Mouse (Mus musculus) spleen, postnatal 36 days (tissue): ENCODE data around the gene Cenps.

Source experiments
- DNase-seq, 2 experiments: peaks; one replicate each; pipeline ENCODE4 v3.0.0; 2022; ENCODE audit warnings: low spot score in 2 of 2, mixed read lengths in 1 of 2

Gene Cenps

DNA sequence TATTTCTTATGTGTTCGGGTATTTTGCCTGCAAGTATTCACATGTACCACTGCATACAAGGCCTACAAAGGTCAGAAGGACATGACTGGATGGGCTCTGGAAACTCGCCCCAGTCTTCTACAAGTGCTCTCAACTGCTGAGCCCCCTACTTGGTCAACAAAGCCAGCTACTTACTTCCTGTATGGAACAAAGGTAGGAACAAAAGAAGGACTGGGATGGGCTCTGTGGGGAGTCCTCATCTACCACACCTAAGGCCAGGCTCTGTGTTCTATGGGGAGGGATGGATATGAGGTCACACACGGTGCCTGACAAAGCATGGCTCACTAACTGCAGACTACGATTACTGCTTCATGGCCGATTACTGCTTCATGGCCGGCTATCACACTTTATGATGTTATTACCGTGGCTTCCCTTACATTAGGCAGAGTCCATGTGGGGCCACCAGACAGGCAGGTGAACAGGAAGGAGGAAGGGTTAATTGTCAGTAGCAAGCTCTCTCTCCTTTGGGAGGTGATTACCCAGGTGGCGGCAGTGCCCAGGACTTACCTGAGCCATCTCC, 20.1 kb upstream of the Cenps start:
- DNase-seq: no peak

DNA sequence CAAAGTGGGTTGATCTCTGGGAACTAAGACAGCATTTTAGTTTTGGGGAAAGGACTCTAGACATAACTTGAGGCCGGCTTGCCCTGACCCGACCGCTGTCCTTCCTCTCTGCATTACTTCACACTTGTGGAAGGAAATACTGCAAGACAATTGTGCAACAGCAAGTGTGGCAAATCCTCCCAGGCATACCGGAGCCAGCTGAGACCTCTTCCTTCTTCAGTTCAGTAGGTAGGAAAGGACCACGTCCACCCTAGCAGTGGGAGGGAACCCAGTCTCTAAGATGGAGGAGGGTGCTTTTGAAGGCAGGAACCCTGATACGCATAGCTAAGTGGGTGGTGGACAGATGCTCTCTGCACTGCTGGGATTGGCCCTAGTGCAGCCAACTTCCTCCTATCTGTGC, 18.3 kb upstream of the Cenps start:
- peak in 1 of 2 experiments; percentile 53 for DNase-seq

DNA sequence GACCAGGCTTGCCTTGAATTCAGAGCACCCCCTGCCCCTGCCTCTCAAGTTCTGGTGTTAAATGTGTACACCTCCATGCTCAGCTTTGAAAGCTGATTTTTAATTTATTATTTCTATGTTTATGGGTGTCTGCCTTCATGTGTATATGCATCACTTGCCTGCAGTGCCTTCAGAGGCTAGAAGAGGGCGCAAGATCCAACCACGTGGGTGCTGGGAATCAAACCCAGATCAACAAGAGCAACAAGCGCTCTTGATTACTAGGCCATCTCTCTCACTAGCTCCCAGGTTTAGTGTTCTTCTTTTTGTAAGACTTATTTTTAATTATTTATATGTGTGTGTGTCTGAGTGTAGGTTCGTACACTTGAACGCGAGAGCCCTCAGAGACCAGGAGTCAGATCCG, 17.4 kb upstream of the Cenps start:
- DNase-seq: no peak

DNA sequence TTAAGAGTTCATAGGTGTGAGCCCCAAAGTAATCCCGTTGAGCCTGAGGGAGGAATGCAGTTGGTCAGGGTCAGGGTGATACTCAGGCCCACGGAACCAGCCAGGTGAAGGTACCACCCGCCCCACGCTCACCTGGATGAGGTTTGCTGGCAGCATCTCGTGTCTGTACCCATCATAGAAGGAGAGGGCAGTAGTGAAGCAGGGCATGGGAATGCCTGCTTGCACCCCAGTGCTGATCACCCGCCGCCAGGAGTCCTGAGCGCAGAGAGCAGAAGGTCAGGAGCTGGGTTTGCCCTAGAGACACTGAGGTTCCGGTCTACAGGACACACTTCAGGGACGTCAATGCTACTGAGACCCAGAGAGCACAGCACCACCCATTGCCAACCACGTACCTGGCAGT, 13.3 kb upstream of the Cenps start:
- DNase-seq: no peak

DNA sequence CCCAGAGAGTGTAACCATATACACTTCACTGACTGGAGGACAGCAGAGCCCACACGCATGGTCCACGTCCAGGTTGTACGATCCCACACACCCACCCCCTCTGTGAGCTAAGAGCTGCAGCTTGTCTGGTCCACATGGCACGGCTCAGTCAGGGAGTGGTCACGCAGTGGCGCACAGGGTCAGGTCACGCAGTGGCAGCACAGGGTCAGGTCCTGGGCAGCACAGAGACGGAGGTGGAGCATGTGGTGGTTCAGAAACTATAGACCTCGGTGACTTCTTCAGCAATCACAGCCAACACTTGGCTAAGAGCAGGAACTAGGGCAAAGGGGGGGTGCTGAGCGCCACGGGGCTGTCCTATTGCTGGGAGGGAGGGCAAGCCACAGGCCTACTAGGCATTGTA, 12.8 kb upstream of the Cenps start:
- DNase-seq: no peak

DNA sequence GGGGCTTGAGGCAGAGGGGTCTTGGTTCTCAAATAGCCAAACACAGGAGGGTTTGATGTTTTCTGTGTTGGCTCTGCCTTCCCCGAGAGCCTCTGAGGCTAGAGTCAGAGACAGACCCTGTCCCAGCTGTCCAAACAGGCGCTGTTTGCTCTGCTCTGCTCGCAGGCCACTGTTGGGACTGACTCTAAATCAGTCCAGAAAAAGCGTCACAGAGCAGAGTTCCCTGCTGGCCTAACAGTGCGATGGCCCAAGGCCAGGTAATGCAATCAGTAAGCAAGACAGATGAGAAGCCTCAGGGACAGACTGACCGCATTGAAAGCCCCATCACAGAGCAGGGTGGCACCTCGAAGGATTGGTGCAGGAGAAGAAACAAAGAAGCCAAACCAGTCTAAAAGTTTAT, 12.2 kb upstream of the Cenps start:
- DNase-seq: no peak

DNA sequence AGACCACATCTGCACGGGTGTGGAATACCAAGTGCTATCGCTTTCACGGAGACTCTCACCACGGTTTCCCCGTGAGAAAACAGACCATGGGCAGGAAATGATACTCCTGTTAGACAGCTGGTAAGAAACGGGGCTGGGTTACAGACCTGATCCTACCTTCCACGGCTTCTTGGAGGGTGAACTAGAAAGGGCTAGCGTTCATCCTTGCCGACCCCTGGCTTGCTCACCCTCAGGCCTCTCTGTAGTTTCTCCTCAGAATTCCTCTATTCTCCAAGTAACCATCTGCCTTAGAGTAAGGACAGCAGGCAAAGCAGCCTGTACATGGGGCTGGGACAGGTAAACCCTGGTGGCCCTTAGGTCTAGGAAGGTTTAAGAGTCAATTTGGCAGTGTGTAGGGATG, 11.8 kb upstream of the Cenps start:
- DNase-seq: no peak

DNA sequence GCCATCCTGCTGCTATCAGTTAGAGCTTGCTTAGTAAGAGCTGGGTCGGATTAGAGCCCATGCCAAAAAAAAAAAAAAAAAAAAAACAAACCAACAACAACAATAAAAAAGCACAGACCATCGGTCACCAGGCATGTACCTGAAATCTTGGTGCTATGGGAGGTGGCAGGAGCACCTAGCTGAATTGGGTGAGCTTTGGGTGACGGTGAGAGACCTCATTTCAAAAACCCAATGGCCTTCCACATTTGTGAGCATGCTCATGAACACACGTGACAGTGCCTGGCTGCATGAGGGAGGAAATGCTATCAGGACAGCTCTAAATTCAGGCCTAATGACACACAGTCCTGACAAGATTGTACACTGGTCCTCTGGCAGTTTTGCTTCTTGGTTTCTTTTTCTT, 10.7 kb upstream of the Cenps start:
- DNase-seq: no peak

DNA sequence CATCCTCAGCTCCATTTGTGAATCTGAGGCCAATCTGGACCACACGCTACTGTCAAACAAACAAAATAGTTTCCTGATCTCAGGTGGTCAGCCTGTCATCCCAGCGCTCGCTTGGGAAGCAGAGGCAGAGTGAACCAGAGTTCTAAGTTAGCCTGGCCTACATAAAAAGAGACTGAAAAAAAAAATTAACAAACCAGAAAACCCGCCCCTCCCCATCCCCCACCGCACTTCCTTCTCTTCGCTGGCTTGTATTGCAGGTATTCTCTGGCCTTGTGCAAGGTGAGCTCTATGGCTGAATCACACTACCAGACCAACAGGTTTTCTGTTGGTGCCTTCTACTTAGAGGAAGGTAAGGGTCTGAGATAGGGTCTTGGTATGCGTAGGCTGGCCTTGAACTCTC, 10.1 kb upstream of the Cenps start:
- no peak for DNase-seq

DNA sequence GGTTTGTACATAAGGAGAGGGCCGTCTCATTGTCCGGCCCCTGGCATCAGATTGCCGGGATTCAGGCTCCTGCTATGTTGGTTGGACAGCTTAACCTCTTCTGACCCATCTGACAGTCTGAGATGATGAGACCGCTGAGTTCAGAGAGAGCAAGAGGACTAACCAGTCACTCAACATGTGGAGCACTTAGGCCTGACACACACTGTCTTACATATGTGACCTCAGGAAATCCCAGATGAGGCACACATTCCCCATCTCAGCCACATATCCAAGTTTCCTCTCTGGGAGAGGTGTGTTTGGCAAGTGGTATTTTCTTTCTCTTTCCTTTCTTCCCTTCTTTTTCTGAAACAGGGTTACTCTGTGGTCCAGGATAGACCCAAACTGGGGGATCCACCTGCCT, 7.7 kb upstream of the Cenps start:
- DNase-seq: no peak

DNA sequence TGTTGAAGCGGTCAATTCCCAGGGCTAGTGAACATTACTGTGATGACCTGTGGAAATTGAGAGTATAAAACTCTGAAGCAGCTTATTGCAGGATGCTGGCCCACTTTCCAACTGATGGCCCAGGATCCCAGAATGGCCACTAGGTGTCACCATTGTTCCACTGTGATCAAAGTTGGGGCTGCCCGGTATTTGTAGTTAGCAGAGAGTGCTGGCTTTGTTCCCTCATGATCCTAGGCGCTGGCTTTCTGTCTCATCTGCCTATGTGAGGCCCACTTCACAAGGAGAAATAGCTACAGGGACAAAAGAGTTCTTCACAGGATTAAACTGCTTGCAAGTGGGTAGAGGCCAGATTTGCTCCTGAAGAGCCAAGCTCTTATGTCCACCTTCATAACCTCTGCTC, 7.0 kb upstream of the Cenps start:
- DNase-seq: peak; percentile 64 to 70

DNA sequence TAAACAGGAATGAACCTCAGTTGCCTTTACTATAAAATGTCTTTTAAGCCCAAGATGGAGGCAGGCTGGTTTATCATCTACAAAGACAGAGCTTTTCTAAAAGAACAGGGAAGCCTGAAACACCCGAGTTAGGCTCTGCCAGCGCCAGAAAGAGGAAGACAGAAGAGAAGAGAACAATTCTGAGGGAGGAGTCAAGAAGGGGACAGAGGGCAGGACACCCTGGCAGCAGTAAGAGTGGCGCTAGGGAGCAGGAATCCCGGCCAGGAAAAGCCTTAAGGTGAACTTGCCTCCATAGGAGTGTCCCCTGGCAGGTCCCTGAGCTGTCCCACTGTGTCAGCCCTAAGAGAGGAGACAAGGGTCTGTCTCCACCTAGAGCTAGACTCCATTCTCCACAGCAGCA, 6.2 kb upstream of the Cenps start:
- DNase-seq: no peak

DNA sequence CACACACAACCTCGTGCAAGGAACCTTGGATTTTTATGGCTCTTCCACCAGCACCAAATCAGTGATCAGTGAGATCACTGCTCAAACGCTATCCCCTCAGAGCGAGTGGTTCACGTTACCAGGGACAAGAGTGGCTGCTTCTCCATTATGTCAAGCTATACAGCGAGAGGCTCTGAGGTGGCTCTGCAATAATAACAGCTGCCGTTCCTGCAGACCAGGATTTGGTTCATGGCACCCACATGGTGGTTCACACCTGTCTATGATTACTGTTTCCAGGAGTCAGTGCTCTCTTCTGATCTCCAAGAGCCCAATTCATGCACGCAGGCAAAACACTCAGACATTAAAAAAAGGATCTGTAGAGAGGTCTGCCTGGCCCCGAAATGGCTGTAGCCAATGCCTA, 1.1 kb upstream of the Cenps start:
- DNase-seq: no peak

DNA sequence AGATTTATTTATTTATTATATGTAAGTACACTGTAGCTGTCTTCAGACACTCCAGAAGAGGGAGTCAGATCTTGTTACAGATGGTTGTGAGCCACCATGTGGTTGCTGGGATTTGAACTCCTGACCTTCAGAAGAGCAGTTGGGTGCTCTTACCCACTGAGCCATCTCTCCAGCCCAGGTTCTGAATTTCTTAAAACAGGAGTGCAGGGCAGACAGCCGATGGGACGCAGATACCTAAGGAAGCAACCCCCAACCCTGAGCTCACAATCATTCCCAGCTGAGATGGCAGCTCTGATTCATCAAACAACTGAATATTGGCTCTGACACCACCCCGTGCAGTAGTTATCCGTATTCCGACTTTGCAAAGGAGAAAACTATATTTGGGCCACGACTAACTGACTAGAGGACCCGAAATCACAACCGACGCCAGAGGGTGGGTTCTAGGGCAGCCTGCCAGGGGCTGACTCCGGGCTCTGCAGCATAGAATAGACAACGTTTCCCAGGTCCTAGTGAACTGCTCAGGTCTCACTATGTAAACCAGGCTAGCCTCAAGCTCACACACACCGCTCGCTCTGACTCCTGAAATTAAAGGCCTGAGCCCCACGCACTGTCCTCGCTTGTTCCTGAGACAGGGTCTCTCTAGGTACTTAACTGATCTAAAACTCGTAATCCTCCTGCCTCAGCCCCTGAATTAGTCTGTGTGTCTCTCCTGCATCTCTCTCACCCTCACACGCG, 1.1 kb downstream of the Cenps start:
- DNase-seq: no peak

DNA sequence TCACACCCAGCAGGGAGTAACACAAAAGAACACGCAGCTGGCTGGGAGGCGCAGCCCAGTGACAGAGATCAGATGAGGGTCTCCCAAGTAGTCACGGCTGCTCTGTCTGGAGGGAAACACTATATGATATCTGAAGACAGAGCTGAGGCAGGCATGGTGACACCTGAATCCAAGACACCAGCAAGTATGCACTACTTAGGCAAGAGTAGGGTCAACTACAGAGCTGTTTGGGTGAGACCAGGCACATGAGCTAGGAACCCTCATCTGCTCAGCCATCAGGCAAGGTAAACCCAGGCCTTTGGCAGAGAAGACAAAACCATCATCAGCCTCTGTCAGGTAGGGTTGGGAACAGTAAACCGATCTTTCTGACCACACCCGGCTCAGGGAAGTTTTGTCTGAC, 4.0 kb downstream of the Cenps start:
- no peak for DNase-seq

DNA sequence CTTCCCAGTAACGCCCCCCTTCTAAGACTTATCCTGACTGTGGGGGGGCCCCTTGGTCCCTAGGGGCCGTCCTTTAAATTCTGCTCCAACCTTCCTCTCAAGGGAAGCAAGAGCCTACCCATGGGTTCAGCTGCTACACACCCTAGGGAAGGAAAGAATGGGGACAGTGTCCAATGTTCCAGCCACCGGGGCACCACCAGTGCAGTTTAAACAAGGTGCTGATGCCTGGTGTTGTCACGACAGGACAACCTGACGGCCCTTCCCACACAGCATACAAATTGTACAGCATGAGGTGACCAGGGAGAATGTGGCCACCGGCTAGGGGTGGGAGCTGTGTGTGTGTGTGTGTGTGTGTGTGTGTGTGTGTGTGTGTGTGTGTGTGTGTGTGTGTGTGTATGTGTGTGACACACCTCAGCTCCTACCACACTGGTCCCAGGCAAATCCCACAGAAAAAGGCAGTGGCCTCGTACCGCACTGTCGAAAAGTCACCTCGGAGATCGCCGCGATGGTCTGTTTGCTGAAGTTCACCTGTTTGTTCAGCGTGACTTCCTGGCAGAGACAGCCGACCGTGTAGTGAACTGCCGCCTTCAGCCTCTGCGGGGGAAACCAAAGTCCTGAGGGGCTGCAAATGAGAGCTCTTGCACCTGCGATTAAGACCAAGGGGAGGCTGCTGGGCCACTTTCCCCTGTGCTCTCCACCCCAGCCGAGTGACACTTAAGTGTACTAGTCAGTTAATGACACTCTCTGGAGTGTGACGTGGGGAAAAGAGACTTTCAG, 5.5 kb downstream of the Cenps start:
- peak; percentile 81 to 85 for DNase-seq

DNA sequence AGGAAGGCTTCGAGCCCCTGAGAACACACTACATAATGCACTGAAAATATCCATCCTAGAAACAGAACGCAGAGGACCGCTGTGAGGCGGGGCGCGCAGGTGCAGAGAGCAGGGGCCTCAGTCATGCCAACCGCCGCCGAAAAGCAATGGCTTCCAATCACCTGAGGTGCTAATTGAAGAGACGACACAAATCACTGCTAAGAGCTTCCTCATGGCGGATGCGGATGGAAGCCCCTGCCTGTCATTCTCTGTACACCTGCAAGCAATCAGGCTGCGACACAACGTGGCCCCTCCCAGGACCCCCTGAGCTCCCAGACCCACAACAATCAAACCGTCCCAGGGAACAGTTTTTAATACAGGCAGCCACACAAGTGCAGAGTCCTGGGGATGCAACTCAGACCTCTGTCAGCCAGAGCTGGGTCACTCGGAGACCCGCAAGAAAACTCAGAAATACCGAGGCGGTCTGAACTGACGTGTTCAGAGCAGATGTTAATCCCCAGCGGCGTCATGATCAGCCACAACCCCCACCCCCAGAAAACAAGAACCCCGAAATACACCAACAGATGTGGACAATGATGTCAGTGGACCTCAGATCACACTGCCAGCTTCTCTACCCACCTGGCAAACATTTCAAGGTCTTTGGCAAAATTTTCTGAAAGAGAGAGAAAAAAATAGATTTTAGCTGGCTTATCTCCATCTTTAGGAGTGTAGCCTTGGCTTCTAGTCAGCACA, 6.2 kb downstream of the Cenps start:
- no peak for DNase-seq

DNA sequence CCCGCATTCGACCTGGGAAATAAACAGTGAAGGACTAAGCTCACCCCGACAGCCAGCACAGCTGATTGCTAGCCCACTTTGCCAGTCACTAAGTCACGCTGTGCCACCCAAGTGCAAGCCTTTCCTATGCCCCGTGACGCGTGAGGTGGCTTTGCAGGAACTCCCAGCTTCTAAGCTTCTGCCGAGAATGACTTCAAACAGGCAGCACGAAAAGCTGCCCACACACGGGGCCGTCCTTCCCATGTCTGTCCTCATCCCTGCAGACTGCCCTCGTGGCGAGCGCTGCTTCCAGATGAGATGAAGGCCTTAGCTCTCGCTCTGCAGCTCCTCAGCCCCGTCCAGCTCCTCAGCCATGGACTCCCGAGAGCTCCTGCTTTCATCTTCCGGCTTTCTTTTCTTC, 9.0 kb downstream of the Cenps start:
- DNase-seq: no peak

DNA sequence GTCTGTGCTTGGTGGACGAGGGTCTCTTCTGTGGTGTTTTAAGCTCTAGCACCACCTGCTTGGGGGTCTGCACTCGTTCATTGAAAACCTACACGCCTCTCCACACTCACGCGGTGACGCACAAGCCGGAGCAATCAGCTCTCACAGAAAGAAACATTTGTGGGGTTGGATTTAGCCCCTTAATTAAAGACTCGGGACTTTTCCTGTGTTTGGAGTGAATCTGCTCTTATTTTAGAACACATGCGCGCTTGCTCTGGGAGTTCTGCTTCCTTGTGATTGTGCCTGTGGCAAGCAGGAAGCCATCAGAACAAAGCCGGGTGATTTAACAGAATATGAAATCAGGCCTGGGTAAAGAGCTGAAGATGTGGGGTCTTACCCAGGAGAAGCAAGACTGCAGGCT, 10.8 kb downstream of the Cenps start, which contains the start of gene Cort:
Gene Cort (minus strand): TSS at position 101 of the 400 bp plus-strand sequence.
- DNase-seq: no peak

DNA sequence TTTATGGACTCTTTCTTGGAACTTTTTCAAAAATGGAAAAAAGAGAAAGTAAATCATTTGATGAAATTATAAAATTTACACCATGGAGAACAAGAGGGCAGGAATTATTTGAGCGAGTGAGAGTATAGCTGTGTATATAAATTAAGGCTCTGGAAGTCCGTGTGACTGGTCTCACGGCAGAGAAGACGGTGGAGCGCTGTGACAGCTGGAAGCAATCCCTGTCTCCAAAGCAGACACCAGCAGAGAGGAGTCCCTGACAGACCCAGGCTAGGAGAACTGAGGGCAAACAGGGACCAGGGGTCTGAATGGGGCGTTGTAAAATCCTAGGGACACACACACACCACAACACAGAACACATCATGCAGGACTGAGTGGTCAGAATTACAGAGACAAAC, 11.3 kb downstream of the Cenps start:
- no peak for DNase-seq

DNA sequence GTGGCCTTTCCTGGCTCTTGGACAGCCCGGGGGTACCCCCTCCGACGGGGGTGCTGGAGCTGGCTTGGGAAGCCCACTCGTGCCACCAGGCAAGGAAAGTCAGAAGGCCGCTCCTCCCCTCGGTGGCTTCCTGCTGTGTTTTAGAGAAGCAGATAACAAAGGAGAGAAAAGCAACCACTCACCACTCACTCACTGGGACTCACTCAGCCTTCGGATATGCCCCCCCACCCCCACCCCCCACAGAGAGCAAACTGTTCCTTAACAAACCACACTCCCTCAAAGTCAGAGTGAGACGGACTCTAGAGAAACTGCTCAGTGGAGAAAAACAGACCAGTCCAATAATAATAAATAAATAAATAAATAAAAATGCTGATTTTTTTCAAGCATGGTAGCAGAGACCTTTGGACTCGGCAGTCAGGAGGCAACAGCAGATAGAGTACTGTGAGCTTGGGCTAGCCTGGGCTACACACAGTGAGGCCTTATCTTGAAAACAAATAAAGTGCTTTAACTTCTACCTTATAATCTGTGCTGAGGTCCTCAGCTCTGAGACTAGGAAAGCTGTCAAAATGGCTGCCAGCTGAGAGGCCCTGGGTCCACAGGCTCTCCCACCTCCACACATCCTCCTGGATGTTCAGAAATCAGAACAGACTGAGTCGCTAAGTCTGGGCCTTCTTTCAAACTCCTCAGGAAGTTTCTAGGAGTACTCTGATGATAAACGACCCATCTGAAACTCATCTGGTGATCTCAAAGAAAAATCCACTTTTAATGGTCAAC, 11.9 kb downstream of the Cenps start:
- no peak for DNase-seq

DNA sequence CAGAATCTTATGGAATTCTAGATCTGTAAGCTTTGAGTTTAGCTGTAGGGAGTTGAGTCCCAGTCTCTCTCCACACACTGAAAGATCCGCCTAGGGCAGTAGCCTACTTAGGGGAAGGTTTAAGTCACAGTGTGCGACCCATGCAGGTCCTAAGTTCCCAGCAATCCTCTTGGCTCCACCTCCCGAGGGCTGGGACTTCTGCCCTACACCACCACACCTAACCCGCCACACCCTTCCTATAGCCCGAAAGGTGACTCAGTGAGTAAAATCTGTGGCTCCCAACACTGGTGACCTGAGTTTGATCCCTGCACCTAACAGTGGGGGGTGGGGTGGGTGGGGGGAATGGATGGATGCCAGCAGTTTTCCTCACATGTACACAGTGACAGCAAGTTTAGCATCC, 14.0 kb downstream of the Cenps start:
- no peak for DNase-seq
